In the genomic region with DNA sequence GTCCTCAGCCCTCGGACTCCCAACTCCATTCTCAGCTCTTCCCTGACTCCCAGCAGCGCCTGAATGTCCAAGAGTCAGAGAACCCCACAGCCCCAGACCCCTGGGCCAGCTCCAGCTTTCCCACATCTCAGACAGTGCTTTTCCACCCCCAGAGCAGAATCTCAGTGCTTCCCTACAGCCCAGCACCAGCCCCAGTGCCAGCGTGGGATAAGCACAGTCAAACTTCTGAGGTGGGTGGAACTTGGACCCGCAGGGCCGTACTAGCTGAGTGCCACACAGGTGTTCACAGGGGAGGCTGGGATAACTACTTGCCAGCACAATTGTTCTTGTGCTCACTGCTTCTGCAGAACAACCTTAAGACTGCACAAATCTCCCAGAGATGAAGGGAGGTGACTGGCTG, we compare ENCODE assay signal across 27 mouse cellular contexts.
DNase-seq lines count a peak whose midpoint lies in the region; ATAC-seq lines count a peak whose summit lies in the region.
"Had no signal": no experiment of that assay in that cellular context is flagged by ENCODE, and none has a peak within 500 bp of the region (broad histone marks: within the 10 kb centered on the region; RNA-seq: fewer than 3 reads in every experiment).

No protein-coding gene starts in this region.

- H3K4me2 ChIP-seq in heart, embryonic 12.5 days = no peak overlapping the region
- H3K4me2 ChIP-seq: embryonic facial prominence, embryonic 13.5 days; forebrain, embryonic 15.5 days; heart, embryonic 11.5 days; hindbrain, embryonic 15.5 days; liver, embryonic 15.5 days; lung, embryonic 15.5 days; midbrain, embryonic 13.5 days; neural tube, embryonic 13.5 days had no signal

- H3K9me3 ChIP-seq in heart, embryonic 10.5 days = no peaks in the 10 kb centered on the region; the same call in 1 of the 2 replicates
- H3K9me3 ChIP-seq in heart, embryonic 12.5 days (replicated peaks) = peaks cover 3% of the 10 kb centered on the region; the same call in 1 of the 2 replicates
- H3K9me3 ChIP-seq: forebrain, embryonic 15.5 days; hindbrain, embryonic 15.5 days; liver, embryonic 15.5 days; lung, embryonic 15.5 days; neural tube, embryonic 13.5 days had no signal

- H3K9ac ChIP-seq in heart, embryonic 12.5 days = no peak overlapping the region
- H3K9ac ChIP-seq: embryonic facial prominence, embryonic 13.5 days; forebrain, embryonic 15.5 days; hindbrain, embryonic 15.5 days; liver, embryonic 15.5 days; lung, embryonic 15.5 days; midbrain, embryonic 13.5 days; neural tube, embryonic 13.5 days had no signal

- DNase-seq in heart, embryonic 10.5 days (ENCODE audit: low spot score) = peak; percentile 72
- DNase-seq in left cerebral cortex, adult 18-20 months (ENCODE audit: low spot score in 2 of 2) = peak; percentile 36 to 41
- no peak for DNase-seq in left cerebral cortex, postnatal 14 days (ENCODE audit: low spot score in 2 of 2)
- peak; percentile 48 for DNase-seq in right cerebral cortex, postnatal 25 days
- DNase-seq in right cerebral cortex, postnatal 36 days (ENCODE audit: low spot score in 2 of 2) = no peak
- no peak for DNase-seq in embryo, embryonic 10 days (ENCODE audit: low spot score)
- DNase-seq: adrenal gland, postnatal 14 days; cerebellum, adult 11-12 months; cerebellum, adult 9-11 months; heart, postnatal 4 days; kidney, adult 11 months; lung, postnatal 36 days; spleen, adult 18-20 months; thymus, adult 2 months; thymus, postnatal 36 days had no signal

- H3K27me3 ChIP-seq in heart, embryonic 10.5 days (ENCODE audit: insufficient read depth, poor library complexity, severe bottlenecking) = no peaks in the 10 kb centered on the region
- no peaks in the 10 kb centered on the region for H3K27me3 ChIP-seq in heart, embryonic 12.5 days (replicated peaks)
- H3K27me3 ChIP-seq: embryonic facial prominence, embryonic 13.5 days; forebrain, embryonic 15.5 days; hindbrain, embryonic 15.5 days; liver, embryonic 15.5 days; lung, embryonic 15.5 days; midbrain, embryonic 13.5 days; neural tube, embryonic 13.5 days had no signal

- ATAC-seq in heart, embryonic 12.5 days (ENCODE audit: insufficient number of reproducible peaks, low FRiP score) = no peak
- ATAC-seq: forebrain, embryonic 15.5 days; inflammation-experienced regulatory T-cells, adult 6 months; midbrain, embryonic 13.5 days had no signal

- no peaks in the 10 kb centered on the region for H3K36me3 ChIP-seq in heart, embryonic 10.5 days
- no peaks in the 10 kb centered on the region for H3K36me3 ChIP-seq in heart, embryonic 12.5 days
- H3K36me3 ChIP-seq: embryonic facial prominence, embryonic 13.5 days; forebrain, embryonic 10.5 days; forebrain, embryonic 15.5 days; hindbrain, embryonic 15.5 days; liver, embryonic 15.5 days; lung, embryonic 15.5 days; midbrain, embryonic 13.5 days; neural tube, embryonic 13.5 days had no signal

- H3K4me3 ChIP-seq in heart, embryonic 10.5 days = no peak overlapping the region
- no peak overlapping the region for H3K4me3 ChIP-seq in heart, embryonic 12.5 days
- H3K4me3 ChIP-seq: embryonic facial prominence, embryonic 13.5 days; forebrain, embryonic 10.5 days; forebrain, embryonic 15.5 days; hindbrain, embryonic 15.5 days; left cerebral cortex, adult 2 months; liver, embryonic 15.5 days; lung, embryonic 15.5 days; midbrain, embryonic 13.5 days; neural tube, embryonic 13.5 days had no signal

- 85% methylated on average over 5 of the region's 5 CpGs for WGBS in heart, embryonic 10.5 days
- WGBS in heart, embryonic 12.5 days = 88% methylated on average over 5 of the region's 5 CpGs

- intact Hi-C loops in left cerebral cortex, postnatal 14 days (cut with DNase I) = no loop called here

- peaks cover 28% of the 10 kb centered on the region for H3K4me1 ChIP-seq in heart, embryonic 10.5 days
- H3K4me1 ChIP-seq in heart, embryonic 12.5 days (replicated peaks) = peaks cover 8% of the 10 kb centered on the region
- H3K4me1 ChIP-seq: forebrain, embryonic 15.5 days; liver, embryonic 15.5 days had no signal

- H3K27ac ChIP-seq in heart, embryonic 10.5 days = no peak overlapping the region
- no peak overlapping the region for H3K27ac ChIP-seq in heart, embryonic 12.5 days (ENCODE audit: poor library complexity, severe bottlenecking)
- H3K27ac ChIP-seq: embryonic facial prominence, embryonic 13.5 days; forebrain, embryonic 15.5 days; hindbrain, embryonic 15.5 days; liver, embryonic 15.5 days; lung, embryonic 15.5 days; midbrain, embryonic 13.5 days; neural tube, embryonic 13.5 days had no signal

Comparison
In these comparisons a context has a peak if more than half of its experiments do, and no peak if none do; other contexts are left out.
1. DNase-seq: peak in heart, embryonic 10.5 days (single experiment), left cerebral cortex, adult 18-20 months (2 of 2) and right cerebral cortex, postnatal 25 days (single experiment); none in left cerebral cortex, postnatal 14 days (0 of 2), right cerebral cortex, postnatal 36 days (0 of 2) and embryo, embryonic 10 days (single experiment).